Mouse (Mus musculus): ENCODE results near the gene Cacna2d1.

DNA sequence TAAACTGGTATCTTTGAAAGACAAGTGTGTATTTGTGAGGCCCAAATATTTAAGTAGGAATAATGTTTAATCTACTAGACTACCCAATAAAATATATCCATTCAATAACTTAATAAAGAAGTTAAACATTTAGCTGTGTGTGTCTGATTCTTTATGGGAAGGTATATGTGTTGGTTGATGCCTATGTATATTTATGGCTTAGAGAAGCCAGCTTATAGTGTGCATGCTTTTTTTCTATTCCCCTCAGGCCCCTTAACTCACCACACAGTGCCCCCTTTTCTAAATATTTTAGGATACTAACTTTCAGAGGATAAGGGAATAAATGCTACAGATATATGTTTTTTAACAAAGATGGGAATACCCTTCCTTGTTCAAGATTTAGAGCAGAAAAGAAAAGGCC is 128.8 kb downstream of the Cacna2d1 start:
- TF ChIP-seq CTCF (IDR thresholded peaks at IDR 0.05; ENCODE audit: control insufficient read depth, insufficient read depth, low read length) (no peak), POLR2A (IDR thresholded peaks at IDR 0.05; ENCODE audit: borderline replicate concordance, control insufficient read depth, low read depth, low read length) (no peak)
